Mouse (Mus musculus) macrophage (primary cell): Measurements from ENCODE around the gene Hoxd4. TPM values are rescaled to one million over a fixed set of nuclear protein-coding genes. Genes with fewer than 3 reads are reported as not detected.

Experiments used
- H3K27ac ChIP-seq: fragments of 350-480 bp; formaldehyde crosslinking; 2 replicates; pipeline ENCODE4 v1.9.0; 2021
- H3K36me3 ChIP-seq: fragments of 350-480 bp; formaldehyde crosslinking; 2 replicates; pipeline ENCODE4 v1.9.0; 2021; ENCODE audit errors: inconsistent target
- H3K4me3 ChIP-seq: fragments of 350-480 bp; formaldehyde crosslinking; 2 replicates; pipeline ENCODE4 v1.9.0; 2021; ENCODE audit errors: inconsistent target
- H3K79me2 ChIP-seq: fragments of 350-480 bp; formaldehyde crosslinking; 2 replicates; pipeline ENCODE4 v1.9.0; 2021; ENCODE audit errors: inconsistent target
- WGBS: methylation state at CpG from one replicate; pipeline ENCODE4 v1.1.7; 2026; ENCODE audit warnings: inconsistent platforms; ENCODE audit not compliant: missing documents; 5-methylcytosine and 5-hydroxymethylcytosine counted together
- polyA plus RNA-seq: library from polyadenylated mRNA; stranded (reverse); fragments of 250-400 nt; gene quantifications from 3 replicates; pipeline ENCODE4 v1.2.4, GENCODE M21; 2018; ENCODE audit warnings: inconsistent platforms

The Hoxd4 gene
- polyA plus RNA-seq, 1 experiment from 2014 or later, result not detected

GRCm38 (mm10) chr2:74763976-74764375 lies 52.2 kb downstream of the Hoxd4 start:
- Histone ChIP-seq H3K27ac (no peak overlapping the region), H3K36me3 (no peaks in the 10 kb centered on the region), H3K79me2 (no peaks in the 10 kb centered on the region), H3K4me3 (no peak overlapping the region)
- 40% methylated on average over 10 of the region's 10 CpGs for WGBS

GRCm38 (mm10) chr2:74774359-74774758 lies 62.6 kb downstream of the Hoxd4 start:
- no peaks in the 10 kb centered on the region for H3K36me3 ChIP-seq
- WGBS, result 83% methylated on average over 2 of the region's 2 CpGs
- no peak overlapping the region for H3K27ac ChIP-seq
- H3K79me2 ChIP-seq, result no peaks in the 10 kb centered on the region
- H3K4me3 ChIP-seq, result no peak overlapping the region

GRCm38 (mm10) chr2:74777536-74778275 lies 66.0 kb downstream of the Hoxd4 start:
- no peak overlapping the region for H3K27ac ChIP-seq
- H3K4me3 ChIP-seq, result no peak overlapping the region
- H3K79me2 ChIP-seq, result no peaks in the 10 kb centered on the region
- WGBS, result 89% methylated on average over 11 of the region's 13 CpGs
- H3K36me3 ChIP-seq, result no peaks in the 10 kb centered on the region

Other genes starting within 250 kb of the Hoxd4 start
- gene Lnpk, start 132.5 kb upstream of the Hoxd4 start, polyA plus RNA-seq, result 7.5 to 17.7 TPM (median 10.7 TPM) in 3 replicates
- not detected in 3 replicates for gene Evx2, start 52.4 kb upstream of the Hoxd4 start, polyA plus RNA-seq
- gene Hoxd13, start 43.6 kb upstream of the Hoxd4 start, polyA plus RNA-seq, result not detected in 3 replicates
- gene Hoxd12, start 36.9 kb upstream of the Hoxd4 start, polyA plus RNA-seq, result not detected in 3 replicates
- gene Hoxd11, start 32.4 kb upstream of the Hoxd4 start, polyA plus RNA-seq, result not detected in 3 replicates
- not detected in 3 replicates for gene Hoxd10, start 20.0 kb upstream of the Hoxd4 start, polyA plus RNA-seq
- gene Hoxd9, start 14.2 kb upstream of the Hoxd4 start, polyA plus RNA-seq, result not detected in 3 replicates
- gene Hoxd8, start 7.3 kb upstream of the Hoxd4 start, polyA plus RNA-seq, result not detected in 3 replicates
- not detected in 3 replicates for gene Hoxd3, start within 50 bp of the Hoxd4 start, polyA plus RNA-seq
- not detected in 3 replicates for gene Gm28230, start 14.8 kb downstream of the Hoxd4 start, polyA plus RNA-seq
- not detected in 3 replicates for gene Hoxd1, start 51.1 kb downstream of the Hoxd4 start, polyA plus RNA-seq
- gene Mtx2, start 113.9 kb downstream of the Hoxd4 start, polyA plus RNA-seq, result 19.1 to 26.2 TPM (median 22.2 TPM) in 3 replicates